Mouse (Mus musculus): ENCODE data around the gene Ctnnbl1.

DNA sequence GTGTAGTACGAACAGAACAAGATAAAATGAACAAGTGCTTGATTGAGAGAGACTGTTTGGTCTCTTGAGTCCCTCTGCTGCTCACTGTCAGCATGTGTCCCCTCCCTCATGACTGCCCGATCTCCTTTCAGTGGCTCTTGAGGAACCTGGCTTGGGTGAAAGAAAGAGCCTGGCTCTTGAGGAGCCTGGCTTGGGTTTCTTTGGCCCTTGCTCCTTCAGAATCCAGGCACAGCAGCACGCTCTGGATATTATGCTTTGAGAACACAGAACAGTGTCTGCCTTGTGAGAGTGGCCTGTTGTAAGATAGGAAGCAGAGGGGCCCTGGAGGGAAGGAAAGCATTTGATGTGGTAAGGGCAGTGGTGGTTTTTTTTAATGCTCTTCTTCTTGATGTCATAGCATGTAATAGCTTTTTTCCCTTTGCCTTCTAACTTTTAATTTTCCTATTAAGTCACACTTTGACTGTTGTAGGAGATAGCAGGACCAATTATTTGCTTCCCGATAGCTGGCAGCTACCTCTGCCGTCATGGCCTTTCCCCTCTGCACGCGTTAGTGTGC, 71.2 kb downstream of the Ctnnbl1 start:
- TF ChIP-seq CTCF (conservative IDR thresholded peaks at IDR 0.05 in 1 of 2, IDR thresholded peaks at IDR 0.05 in 1 of 2; ENCODE audit: low read depth in 2 of 2, low read length in 2 of 2) (no peak), EP300 (IDR thresholded peaks at IDR 0.05; ENCODE audit: low read length) (no peak), SMC3 (IDR thresholded peaks at IDR 0.05; ENCODE audit: low read depth, low read length) (no peak), RAD21 (IDR thresholded peaks at IDR 0.05; ENCODE audit: low read depth, low read length) (no peak), POLR2A (IDR thresholded peaks at IDR 0.05; ENCODE audit: low read depth, low read length) (no peak)
